Mouse (Mus musculus) common myeloid progenitor, adult 5-6 weeks (primary cell): ENCODE results near the gene Mrfap1. TPM values are rescaled to one million over a fixed set of nuclear protein-coding genes. Genes with fewer than 3 reads are reported as not detected.

Experiments used
- total RNA-seq: library from RNA; stranded (forward); fragments of 200-1000, 187-1606 nt; gene quantifications from 2 replicates; pipeline ENCODE4 v1.2.3, GENCODE M21; 2017

Mrfap1 gene
- total RNA-seq, 1 experiment from 2014 or later, result 299 TPM

Other genes starting within 250 kb of the Mrfap1 start
- 14.1 and 14.8 TPM in 2 replicates for gene Tbc1d14, start 203.5 kb downstream of the Mrfap1 start, total RNA-seq
- 28.0 and 44.8 TPM in 2 replicates for gene D5Ertd579e, start 100.7 kb downstream of the Mrfap1 start, total RNA-seq
- gene Bloc1s4, start 48.1 kb downstream of the Mrfap1 start, total RNA-seq, result 18.3 and 20.3 TPM in 2 replicates
- 11.9 and 20.8 TPM in 2 replicates for gene Man2b2, start 33.9 kb upstream of the Mrfap1 start, total RNA-seq
- gene Ppp2r2c, start 71.7 kb upstream of the Mrfap1 start, total RNA-seq, result not detected in 2 replicates
- 0.64 and 1.4 TPM in 2 replicates for gene Wfs1, start 192.4 kb upstream of the Mrfap1 start, total RNA-seq